Mouse (Mus musculus): ENCODE data around the gene Podn. TPM values are rescaled to one million over a fixed set of nuclear protein-coding genes. Genes with fewer than 3 reads are reported as not detected.
A peak's percentile ranks its signal among the peaks of the same experiment; 100 is the strongest.
"Not testable (repeated sequence)": the region's sequence is repeated elsewhere in the genome, so short reads cannot be mapped to it uniquely, and the experiment has no call there.

Podn gene
- not detected for polyA plus RNA-seq (2017; shearing (Covaris generic))

GRCm38 (mm10) chr4:108096345-108096744 lies at the start of gene Podn:
Gene Podn, minus strand, starts transcription at chr4:108096445.
- ATAC-seq = no peak

- not testable (repeated sequence) for ATAC-seq
These were observed 49.3 kb upstream of the Podn start for GRCm38 (mm10) chr4:108145554-108145953.

- ATAC-seq = no peak
These were observed 48.6 kb upstream of the Podn start, which contains the start of gene Scp2 for GRCm38 (mm10) chr4:108144880-108145279. Gene Scp2, minus strand, starts transcription at chr4:108144998.

GRCm38 (mm10) chr4:108143778-108144177 lies 47.5 kb upstream of the Podn start:
- no peak for ATAC-seq

DNA sequence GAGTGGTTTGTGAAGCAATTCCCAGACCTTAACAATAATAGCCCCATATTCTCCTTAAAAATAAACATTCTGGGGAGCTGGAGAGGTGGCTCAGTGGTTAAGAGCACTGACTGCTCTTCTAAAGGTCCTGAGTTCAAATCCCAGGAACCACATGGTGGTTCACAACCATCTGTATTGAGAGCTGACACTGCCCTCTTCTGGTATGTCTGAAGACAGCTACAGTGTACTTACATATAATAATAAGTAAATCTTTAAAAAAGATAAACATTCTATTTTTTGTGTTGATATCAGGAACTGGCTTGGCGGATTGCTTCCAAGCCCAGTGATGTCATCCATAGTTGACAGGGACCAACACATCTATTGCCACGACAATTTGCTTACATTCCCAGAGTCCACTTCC lies 46.9 kb upstream of the Podn start:
- not testable (repeated sequence) for ATAC-seq

DNA sequence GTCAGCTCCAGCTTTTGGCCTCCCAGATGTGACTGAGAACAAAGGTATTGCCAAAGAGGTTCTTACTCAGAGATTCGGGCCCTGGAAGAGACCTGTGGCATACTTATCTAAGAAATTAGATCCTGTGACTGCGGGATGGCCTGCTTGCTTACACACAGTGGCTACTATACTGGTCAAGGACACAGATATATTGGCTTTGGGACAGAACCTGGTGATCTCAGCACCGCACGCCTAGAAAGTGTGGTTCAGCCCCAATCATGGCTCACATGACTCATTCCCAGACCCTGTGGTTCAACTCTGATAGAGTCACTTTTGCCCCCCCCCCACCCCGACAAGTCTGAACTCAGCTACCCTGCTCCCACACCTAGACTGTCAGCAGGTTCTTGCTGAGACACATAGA lies 40.7 kb upstream of the Podn start:
- no peak for ATAC-seq

- ATAC-seq = no peak
These were observed 34.2 kb upstream of the Podn start for GRCm38 (mm10) chr4:108130452-108130851.

GRCm38 (mm10) chr4:108128339-108128738 lies 32.1 kb upstream of the Podn start:
- ATAC-seq = no peak

DNA sequence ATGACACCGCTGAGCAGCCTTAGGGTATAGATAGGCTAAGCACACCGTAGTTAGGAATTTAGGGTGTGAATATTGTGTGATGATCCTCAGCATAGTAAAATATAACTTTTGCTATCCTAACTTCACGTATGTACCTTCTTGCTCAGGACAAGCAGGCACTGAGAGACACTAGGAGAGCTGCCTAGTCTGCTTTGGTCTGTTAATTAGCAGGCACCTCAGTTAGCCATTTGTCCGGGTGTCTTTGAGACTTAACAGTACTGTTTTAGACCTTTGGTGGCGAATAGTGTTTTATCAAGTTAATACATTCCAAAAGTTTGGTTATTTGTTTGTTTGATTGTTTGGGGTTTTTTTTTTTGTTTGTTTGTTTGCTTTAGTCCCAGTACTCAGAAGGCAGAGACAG lies 31.3 kb upstream of the Podn start:
- no peak for ATAC-seq

- no peak for ATAC-seq
These were observed 30.0 kb upstream of the Podn start for GRCm38 (mm10) chr4:108126260-108126659.

GRCm38 (mm10) chr4:108124104-108124503 lies 27.9 kb upstream of the Podn start:
- ATAC-seq = no peak

- peak; percentile 86 for ATAC-seq
These were observed 22.0 kb upstream of the Podn start for GRCm38 (mm10) chr4:108117924-108118876.

DNA sequence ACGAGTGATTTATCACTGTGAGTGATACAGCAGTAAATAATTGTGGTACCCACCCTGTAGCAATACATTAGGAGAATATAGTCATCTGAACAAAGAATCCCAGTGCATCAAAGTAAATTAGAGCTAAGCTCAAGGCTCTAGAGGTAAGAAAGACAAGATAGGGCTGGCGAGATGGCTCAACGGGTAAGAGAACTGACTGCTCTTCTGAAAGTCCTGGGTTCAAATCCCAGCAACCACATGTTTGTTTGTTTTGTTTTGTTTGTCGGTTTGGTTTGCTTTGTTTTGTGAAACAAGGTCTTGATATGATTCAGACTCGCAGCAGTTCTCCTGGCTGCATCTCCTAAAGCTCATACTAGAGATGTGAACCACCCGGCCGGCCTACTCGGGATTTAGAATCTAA lies 21.2 kb upstream of the Podn start:
- no peak for ATAC-seq

- ATAC-seq = no peak
These were observed 20.2 kb upstream of the Podn start for GRCm38 (mm10) chr4:108116466-108116865.

GRCm38 (mm10) chr4:108110706-108111105 lies 14.5 kb upstream of the Podn start:
- ATAC-seq = no peak

- no peak for ATAC-seq
These were observed 13.5 kb upstream of the Podn start for GRCm38 (mm10) chr4:108109728-108110127.

DNA sequence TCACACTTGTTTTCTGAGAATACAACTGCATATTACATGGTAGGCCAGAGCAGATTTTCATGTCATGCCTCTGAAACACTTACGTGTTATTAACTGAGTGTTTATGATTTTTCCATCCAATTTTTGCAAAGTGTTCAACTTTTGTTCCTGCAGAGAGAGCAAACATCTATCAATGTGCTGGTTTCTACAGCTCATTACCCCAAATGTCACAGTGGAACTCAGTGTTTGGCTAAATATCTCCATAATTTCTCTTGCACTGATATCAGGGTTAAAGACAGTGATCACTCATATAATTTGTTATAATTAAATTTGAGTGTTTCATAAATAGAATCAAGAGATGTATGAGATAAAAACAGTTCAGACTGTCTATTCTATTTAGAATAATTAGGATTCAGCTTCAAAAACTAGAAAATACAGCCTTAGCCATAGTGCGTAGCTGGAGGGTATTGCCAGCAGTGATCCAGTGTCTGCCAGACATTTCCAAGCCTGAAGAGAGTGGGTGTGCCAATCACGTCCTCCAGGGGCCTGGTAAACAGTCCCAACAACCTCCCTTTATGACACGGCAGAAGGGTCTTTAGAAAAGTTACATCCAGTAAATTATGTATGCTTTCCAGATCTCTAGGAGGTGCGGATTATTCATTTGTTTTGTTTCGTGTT lies 3.4 kb downstream of the Podn start:
- ATAC-seq = no peak

DNA sequence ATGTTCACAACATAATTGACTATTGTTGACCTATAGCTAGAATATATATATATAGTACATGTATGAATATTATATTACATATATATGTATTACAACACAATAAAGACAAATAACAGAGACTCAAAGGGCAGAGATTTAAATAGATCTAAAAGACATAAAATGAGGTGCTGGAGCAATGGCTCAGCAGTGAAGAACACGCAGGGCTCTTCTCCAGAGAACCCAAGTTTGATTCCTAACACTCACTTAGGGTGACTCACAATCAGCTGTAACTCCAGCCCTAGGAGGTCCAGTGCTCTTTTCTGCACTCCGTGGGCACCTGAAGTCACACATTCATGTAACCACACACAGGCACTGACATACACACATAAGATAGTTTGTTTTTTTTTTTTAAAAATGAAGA lies 12.3 kb downstream of the Podn start:
- no peak for ATAC-seq

DNA sequence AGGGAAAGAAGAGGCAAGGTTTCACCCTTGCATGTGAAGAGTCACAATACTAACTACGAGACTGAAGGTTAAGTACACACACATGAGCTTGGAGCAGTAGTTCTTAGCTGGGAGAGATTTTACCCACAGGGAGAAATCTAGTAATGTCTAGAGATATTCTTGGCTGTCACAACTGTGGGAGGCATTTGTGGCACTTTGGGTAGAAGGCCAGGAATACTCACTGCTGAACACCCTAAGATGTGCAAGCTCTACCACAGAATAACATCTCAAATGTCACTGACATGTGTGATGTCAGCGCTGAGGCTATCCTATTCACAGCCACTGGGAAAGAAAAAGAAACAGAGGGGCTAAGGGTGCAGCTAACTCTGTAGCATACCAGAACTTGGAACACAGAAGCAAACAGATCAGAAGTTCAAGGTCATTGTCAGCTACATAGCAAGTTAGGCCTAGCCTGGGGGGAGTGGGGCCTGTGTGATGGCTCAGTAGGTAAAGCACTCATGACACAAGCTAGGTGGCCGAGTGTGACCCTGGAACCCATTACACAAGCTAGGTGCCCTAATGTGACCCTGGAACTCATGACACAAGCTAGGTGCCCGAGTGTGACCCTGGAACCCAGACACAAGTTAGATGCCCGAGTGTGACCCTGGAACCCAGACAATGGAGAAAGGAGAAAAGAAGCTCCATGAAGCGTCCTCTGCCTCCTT lies 13.1 kb downstream of the Podn start:
- no peak for ATAC-seq

- ATAC-seq = peak; percentile 48
These were observed 13.8 kb downstream of the Podn start for GRCm38 (mm10) chr4:108082401-108082806.

DNA sequence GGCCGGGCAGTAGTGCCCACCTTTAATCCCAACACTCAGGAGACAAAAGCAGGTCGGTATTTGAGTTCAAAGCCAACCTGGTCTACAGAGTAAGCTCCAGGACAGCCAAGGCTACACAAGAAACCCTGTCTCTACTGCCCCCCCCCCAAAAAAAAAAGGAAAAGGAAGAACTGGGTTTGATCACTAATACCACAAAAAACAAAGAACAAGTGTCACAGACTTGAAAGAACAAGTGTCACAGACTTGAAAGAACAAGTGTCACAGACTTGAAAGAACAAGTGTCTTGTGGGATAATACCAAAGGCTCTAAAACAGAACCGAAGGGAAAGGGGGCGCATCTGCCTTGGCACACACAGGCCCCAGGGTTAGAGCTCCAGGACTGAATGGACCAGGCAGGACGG lies 15.4 kb downstream of the Podn start:
- no peak for ATAC-seq

GRCm38 (mm10) chr4:108079762-108080161 lies 16.5 kb downstream of the Podn start:
- ATAC-seq = no peak

- not testable (repeated sequence) for ATAC-seq
These were observed 17.1 kb downstream of the Podn start for GRCm38 (mm10) chr4:108079191-108079590.
